Mouse (Mus musculus): Measurements from ENCODE around the gene Lifr. TPM values are rescaled to one million over a fixed set of nuclear protein-coding genes. Genes with fewer than 3 reads are reported as not detected.

The Lifr gene
- polyA plus RNA-seq (2015; fragmentation: Nextera tagmentation; extraction: Ambion mirVana): 30.7 and 32.0 TPM in 2 replicates

GRCm38 (mm10) chr15:7090211-7090765 lies at the start of gene Lifr:
Gene Lifr, plus strand, starts transcription at chr15:7090614.
- no peak for ATAC-seq (ENCODE audit: insufficient read depth)
- Histone ChIP-seq H3K4me3 (replicated peaks) (no peak within 1 kb of the TSS), H3K4me1 (replicated peaks) (peaks cover 7% of the 10 kb centered on the region; the same call in 1 of the 2 replicates), H3K27me3 (no peaks in the 10 kb centered on the region), H3K4me2 (no peak within 1 kb of the TSS), H3K27ac (replicated peaks) (no peak within 1 kb of the TSS), H3K9me3 (replicated peaks) (no peaks in the 10 kb centered on the region), H3K9ac (no peak within 1 kb of the TSS), H3K36me3 (replicated peaks) (no peaks in the 10 kb centered on the region)
- WGBS (ENCODE audit: insufficient replicate concordance): 53% methylated on average over 8 of the region's 8 CpGs

- Histone ChIP-seq H3K9ac (no peak overlapping the region), H3K27me3 (no peaks in the 10 kb centered on the region), H3K4me1 (replicated peaks) (peaks cover 21% of the 10 kb centered on the region), H3K27ac (replicated peaks) (no peak overlapping the region), H3K9me3 (replicated peaks) (no peaks in the 10 kb centered on the region), H3K4me3 (replicated peaks) (no peak overlapping the region), H3K36me3 (replicated peaks) (no peaks in the 10 kb centered on the region), H3K4me2 (no peak overlapping the region)
- 10% methylated on average over 11 of the region's 11 CpGs for WGBS (ENCODE audit: insufficient replicate concordance)
- peak; percentile 59; the same call in 1 of the 2 replicates for ATAC-seq (ENCODE audit: insufficient read depth)
These were observed 46.2 kb upstream of the Lifr start for GRCm38 (mm10) chr15:7044081-7044749.

- peaks cover 21% of the 10 kb centered on the region for H3K4me1 ChIP-seq (replicated peaks)
- no peak for ATAC-seq (ENCODE audit: insufficient read depth)
- H3K27me3 ChIP-seq: no peaks in the 10 kb centered on the region
- H3K4me2 ChIP-seq: no peak overlapping the region
- H3K9me3 ChIP-seq (replicated peaks): no peaks in the 10 kb centered on the region
- no peaks in the 10 kb centered on the region for H3K36me3 ChIP-seq (replicated peaks)
- H3K4me3 ChIP-seq (replicated peaks): no peak overlapping the region
- no peak overlapping the region for H3K27ac ChIP-seq (replicated peaks)
- H3K9ac ChIP-seq: no peak overlapping the region
- 70% methylated on average over 4 of the region's 4 CpGs for WGBS (ENCODE audit: insufficient replicate concordance)
These were observed 45.4 kb upstream of the Lifr start for GRCm38 (mm10) chr15:7045056-7045455.

- no peak overlapping the region for H3K4me3 ChIP-seq (replicated peaks)
These were observed 42.5 kb upstream of the Lifr start for GRCm38 (mm10) chr15:7047931-7048330.

GRCm38 (mm10) chr15:7048916-7049315 lies 41.5 kb upstream of the Lifr start:
- H3K27ac ChIP-seq (replicated peaks): no peak overlapping the region
- 8% methylated on average over 8 of the region's 8 CpGs for WGBS (ENCODE audit: insufficient replicate concordance)
- no peaks in the 10 kb centered on the region for H3K27me3 ChIP-seq
- peaks cover 21% of the 10 kb centered on the region for H3K4me1 ChIP-seq (replicated peaks)
- no peak overlapping the region for H3K4me3 ChIP-seq (replicated peaks)
- H3K36me3 ChIP-seq (replicated peaks): no peaks in the 10 kb centered on the region
- no peak overlapping the region for H3K4me2 ChIP-seq
- ATAC-seq (ENCODE audit: insufficient read depth): peak; percentile 55
- H3K9ac ChIP-seq: no peak overlapping the region
- H3K9me3 ChIP-seq (replicated peaks): no peaks in the 10 kb centered on the region

More at GRCm38 (mm10) chr15:7047931-7048330, 42.5 kb upstream of the Lifr start:
- no peak overlapping the region for H3K27ac ChIP-seq (replicated peaks)
- no peaks in the 10 kb centered on the region for H3K9me3 ChIP-seq (replicated peaks)
- no peaks in the 10 kb centered on the region for H3K27me3 ChIP-seq
- WGBS (ENCODE audit: insufficient replicate concordance): 29% methylated on average over 3 of the region's 3 CpGs
- no peaks in the 10 kb centered on the region for H3K36me3 ChIP-seq (replicated peaks)
- H3K4me2 ChIP-seq: no peak overlapping the region
- H3K9ac ChIP-seq: no peak overlapping the region
- ATAC-seq (ENCODE audit: insufficient read depth): peak; percentile 53; the same call in 1 of the 2 replicates
- H3K4me1 ChIP-seq (replicated peaks): peaks cover 21% of the 10 kb centered on the region

GRCm38 (mm10) chr15:7051666-7052065 lies 38.7 kb upstream of the Lifr start:
- Histone ChIP-seq H3K27me3 (no peaks in the 10 kb centered on the region), H3K4me1 (replicated peaks) (peaks cover 10% of the 10 kb centered on the region), H3K36me3 (replicated peaks) (no peaks in the 10 kb centered on the region), H3K9ac (no peak overlapping the region), H3K4me3 (replicated peaks) (no peak overlapping the region), H3K27ac (replicated peaks) (no peak overlapping the region), H3K4me2 (no peak overlapping the region), H3K9me3 (replicated peaks) (no peaks in the 10 kb centered on the region)
- WGBS (ENCODE audit: insufficient replicate concordance): 26% methylated on average over 2 of the region's 2 CpGs
- ATAC-seq (ENCODE audit: insufficient read depth): no peak

GRCm38 (mm10) chr15:7052117-7052516 lies 38.3 kb upstream of the Lifr start:
- Histone ChIP-seq H3K9me3 (replicated peaks) (no peaks in the 10 kb centered on the region), H3K27me3 (no peaks in the 10 kb centered on the region), H3K4me2 (no peak overlapping the region), H3K36me3 (replicated peaks) (no peaks in the 10 kb centered on the region), H3K4me3 (replicated peaks) (no peak overlapping the region), H3K27ac (replicated peaks) (no peak overlapping the region), H3K9ac (no peak overlapping the region), H3K4me1 (replicated peaks) (peaks cover 10% of the 10 kb centered on the region)
- ATAC-seq (ENCODE audit: insufficient read depth): no peak
- WGBS (ENCODE audit: insufficient replicate concordance): 55% methylated on average over 2 of the region's 2 CpGs

GRCm38 (mm10) chr15:7056851-7057250 lies 33.6 kb upstream of the Lifr start:
- ATAC-seq (ENCODE audit: insufficient read depth): no peak
- Histone ChIP-seq H3K9me3 (replicated peaks) (no peaks in the 10 kb centered on the region), H3K9ac (no peak overlapping the region), H3K27me3 (no peaks in the 10 kb centered on the region), H3K36me3 (replicated peaks) (no peaks in the 10 kb centered on the region), H3K4me1 (replicated peaks) (no peaks in the 10 kb centered on the region), H3K4me2 (no peak overlapping the region), H3K4me3 (replicated peaks) (no peak overlapping the region), H3K27ac (replicated peaks) (no peak overlapping the region)
- 29% methylated on average over 3 of the region's 3 CpGs for WGBS (ENCODE audit: insufficient replicate concordance)

GRCm38 (mm10) chr15:7060522-7060921 lies 29.9 kb upstream of the Lifr start:
- Histone ChIP-seq H3K4me3 (replicated peaks) (no peak overlapping the region), H3K36me3 (replicated peaks) (no peaks in the 10 kb centered on the region), H3K9me3 (replicated peaks) (no peaks in the 10 kb centered on the region), H3K27me3 (no peaks in the 10 kb centered on the region), H3K4me1 (replicated peaks) (no peaks in the 10 kb centered on the region), H3K27ac (replicated peaks) (no peak overlapping the region), H3K9ac (no peak overlapping the region), H3K4me2 (no peak overlapping the region)
- WGBS (ENCODE audit: insufficient replicate concordance): 45% methylated on average over 2 of the region's 2 CpGs
- no peak for ATAC-seq (ENCODE audit: insufficient read depth)

- WGBS (ENCODE audit: insufficient replicate concordance): 63% methylated on average over 4 of the region's 4 CpGs
- Histone ChIP-seq H3K9ac (no peak overlapping the region), H3K4me2 (no peak overlapping the region), H3K27me3 (no peaks in the 10 kb centered on the region), H3K36me3 (replicated peaks) (no peaks in the 10 kb centered on the region), H3K4me3 (replicated peaks) (no peak overlapping the region), H3K9me3 (replicated peaks) (no peaks in the 10 kb centered on the region), H3K4me1 (replicated peaks) (no peaks in the 10 kb centered on the region), H3K27ac (replicated peaks) (no peak overlapping the region)
- ATAC-seq (ENCODE audit: insufficient read depth): no peak
These were observed 28.3 kb upstream of the Lifr start for GRCm38 (mm10) chr15:7061995-7062697.

GRCm38 (mm10) chr15:7062698-7063009 lies 27.8 kb upstream of the Lifr start:
- no peaks in the 10 kb centered on the region for H3K27me3 ChIP-seq
- no peak overlapping the region for H3K4me2 ChIP-seq
- H3K9ac ChIP-seq: no peak overlapping the region
- H3K36me3 ChIP-seq (replicated peaks): no peaks in the 10 kb centered on the region
- 82% methylated on average over 1 of the region's 1 CpGs for WGBS (ENCODE audit: insufficient replicate concordance)
- H3K4me3 ChIP-seq (replicated peaks): no peak overlapping the region
- H3K4me1 ChIP-seq (replicated peaks): no peaks in the 10 kb centered on the region
- H3K9me3 ChIP-seq (replicated peaks): no peaks in the 10 kb centered on the region
- ATAC-seq (ENCODE audit: insufficient read depth): no peak
- H3K27ac ChIP-seq (replicated peaks): no peak overlapping the region
